Mouse (Mus musculus) neutrophil, adult 65 days (primary cell): Measurements from ENCODE around the gene Zap70. TPM values are rescaled to one million over a fixed set of nuclear protein-coding genes. Genes with fewer than 3 reads are reported as not detected.

Experiments
- total RNA-seq: library from RNA; stranded (reverse); gene quantifications from 2 replicates; pipeline ENCODE4 v1.2.4, GENCODE M21; 2023

The Zap70 gene
- not detected in 2 replicates for total RNA-seq

DNA sequence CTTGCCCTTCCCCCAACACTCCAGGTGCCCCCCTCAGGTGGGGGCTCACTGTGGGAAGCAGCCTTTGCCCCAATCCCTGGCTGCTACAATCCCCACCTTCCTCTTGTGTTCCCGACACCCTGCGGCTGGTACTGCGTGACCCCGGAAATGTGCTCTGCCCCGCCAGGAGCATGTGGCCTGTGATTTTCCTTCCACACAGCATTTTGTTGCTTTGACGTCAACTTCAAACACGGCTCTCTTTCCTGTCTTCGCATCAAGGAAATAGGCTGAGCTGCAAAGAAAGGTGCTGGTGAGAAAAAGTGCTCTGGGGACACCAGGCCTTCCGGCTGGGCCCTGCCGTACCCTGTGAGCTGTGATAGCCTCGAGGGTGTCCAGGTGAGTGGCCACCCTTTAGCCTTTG, at the start of gene Zap70:
TSS of gene Zap70 (plus strand) at position 231 of the 400 bp plus-strand sequence.

DNA sequence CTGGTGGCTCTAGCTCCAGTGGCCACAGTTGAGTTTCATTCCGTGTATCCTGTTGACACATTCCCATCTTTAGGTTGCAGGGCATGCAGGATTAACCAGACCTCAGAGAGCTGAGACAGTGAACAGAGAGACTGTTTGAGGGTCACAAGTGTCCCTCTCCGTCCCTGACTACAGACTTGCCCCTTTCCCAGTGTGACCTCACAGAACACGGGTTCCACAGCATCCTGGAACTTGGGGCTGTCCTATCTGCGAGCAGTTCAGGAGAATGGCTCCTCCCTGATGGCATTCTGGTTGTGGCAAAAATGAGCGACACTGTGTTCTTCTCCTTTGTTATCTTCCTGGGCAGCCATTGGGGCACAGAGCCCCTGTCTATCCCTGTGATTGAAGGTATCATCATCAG, 47.3 kb upstream of the Zap70 start, which contains the start of gene Actr1b:
TSS of gene Actr1b (minus strand) at position 112 of the 400 bp plus-strand sequence.

Other genes starting within 250 kb of the Zap70 start
- 30.7 and 40.0 TPM in 2 replicates for gene Cnnm3, start 249.9 kb upstream of the Zap70 start, total RNA-seq
- 1.1 and 2.4 TPM in 2 replicates for gene Ankrd23, start 224.9 kb upstream of the Zap70 start, total RNA-seq
- 3.4 TPM in 1 of 2 replicates, not detected in the other for gene Gm42417, start 222.4 kb upstream of the Zap70 start, total RNA-seq
- gene Ankrd39, start 214.4 kb upstream of the Zap70 start, total RNA-seq = 6.4 and 6.7 TPM in 2 replicates
- 0.68 and 0.79 TPM in 2 replicates for gene Sema4c, start 203.4 kb upstream of the Zap70 start, total RNA-seq
- gene Fam178b, start 78.6 kb upstream of the Zap70 start, total RNA-seq = 0.44 and 0.93 TPM in 2 replicates
- 197 and 210 TPM in 2 replicates for gene Cox5b, start 70.3 kb upstream of the Zap70 start, total RNA-seq
- gene 4933424G06Rik, start 51.6 kb upstream of the Zap70 start, total RNA-seq = not detected in 2 replicates
- gene Actr1b, start 47.4 kb upstream of the Zap70 start, total RNA-seq = 55.4 and 68.4 TPM in 2 replicates
- 64.6 and 66.1 TPM in 2 replicates for gene Tmem131, start 181.9 kb downstream of the Zap70 start, total RNA-seq